8 mouse cellular contexts compared by ENCODE assay signal in the genomic region with DNA sequence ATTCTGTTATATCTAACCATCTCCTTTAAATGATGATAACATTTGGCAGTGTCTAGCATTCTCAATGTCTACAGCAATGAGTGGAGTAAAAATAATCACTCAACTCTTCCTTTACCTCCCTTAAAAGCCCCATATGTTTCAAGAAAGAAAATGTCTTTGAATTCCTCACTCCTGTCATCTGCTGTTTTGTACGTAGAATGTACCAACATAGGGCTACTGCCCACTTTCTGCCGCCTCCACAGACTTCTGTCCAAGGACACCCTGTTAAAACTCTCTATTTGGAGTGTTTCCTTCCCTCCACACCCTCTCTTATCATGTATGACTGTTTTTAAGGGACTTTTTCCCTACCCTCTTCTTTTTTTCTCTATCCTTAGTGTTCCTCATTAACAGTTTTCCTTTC. TPM values are rescaled to one million over a fixed set of nuclear protein-coding genes. Genes with fewer than 3 reads are reported as not detected.
"Had no signal": no experiment of that assay in that cellular context is flagged by ENCODE, and none has a peak within 500 bp of the region (broad histone marks: within the 10 kb centered on the region; RNA-seq: fewer than 3 reads in every experiment).

No protein-coding gene starts in this region.

- DNase-seq: kidney, adult 8-10 months; kidney, postnatal 36 days; lung, adult 18-20 months; thymus, postnatal 36 days had no signal

RNA-seq across cellular contexts. Expression of gene Lsmem1, which starts 32.3 kb away (rescaled TPM):
- total RNA-seq: liver, adult 2 months had no signal
- polyA plus RNA-seq: intestine, postnatal 0 days; liver, adult 2 months; midbrain, embryonic 11.5 days; midbrain, embryonic 15.5 days had no signal
